Mouse (Mus musculus) kidney, embryonic 14.5 days (tissue): ENCODE measurements around the gene Acox1. TPM values are rescaled to one million over a fixed set of nuclear protein-coding genes. Genes with fewer than 3 reads are reported as not detected.

Experiments
- ATAC-seq: fragments of 200-750 bp; cut with Nextera tagmentation; 2 replicates; pipeline ENCODE4 v1.8.0; 2017; ENCODE audit warnings: moderate number of reproducible peaks, mild to moderate bottlenecking, moderate TSS enrichment, moderate library complexity; ENCODE audit not compliant: low FRiP score, low TSS enrichment
- H3K27ac ChIP-seq: fragments of 300-500 bp; sonication (generic); 2 replicates; pipeline ENCODE4 v1.5.1; 2014; ENCODE audit warnings: low read depth, mild to moderate bottlenecking, low read length, moderate library complexity, mixed read lengths
- H3K27me3 ChIP-seq: fragments of 300-500 bp; sonication (generic); 2 replicates; pipeline ENCODE4 v1.6.1; 2014; ENCODE audit warnings: mild to moderate bottlenecking, low read length; ENCODE audit not compliant: control insufficient read depth, insufficient read depth
- H3K36me3 ChIP-seq: fragments of 300-500 bp; sonication (generic); 2 replicates; pipeline ENCODE4 v1.6.1; 2014; ENCODE audit warnings: low read length, mixed read lengths; ENCODE audit not compliant: control insufficient read depth, insufficient read depth
- H3K4me1 ChIP-seq: fragments of 300-500 bp; sonication (generic); 2 replicates; pipeline ENCODE4 v1.6.1; 2014; ENCODE audit warnings: low read length, mixed read lengths; ENCODE audit not compliant: control insufficient read depth, insufficient read depth
- H3K4me2 ChIP-seq: fragments of 300-500 bp; sonication (generic); replicated peaks from 2 replicates; pipeline ENCODE4 v1.6.1; 2014; ENCODE audit warnings: low read depth, mild to moderate bottlenecking, low read length
- H3K4me3 ChIP-seq: fragments of 300-500 bp; sonication (generic); 2 replicates; pipeline ENCODE4 v1.5.1; 2014; ENCODE audit warnings: mild to moderate bottlenecking, low read length
- H3K9ac ChIP-seq: fragments of 300-500 bp; sonication (generic); 2 replicates; pipeline ENCODE4 v1.6.1; 2014; ENCODE audit warnings: low read depth, mild to moderate bottlenecking, low read length, moderate library complexity
- H3K9me3 ChIP-seq: fragments of 300-500 bp; sonication (generic); 2 replicates; pipeline ENCODE4 v1.6.1; 2016; ENCODE audit warnings: low read length; ENCODE audit not compliant: control insufficient read depth
- WGBS: fragments of 180-500 bp; shearing (Covaris S2); extraction: QIAGEN DNeasy Blood & Tissue Kit; methylation state at CpG from one replicate; pipeline ENCODE4 v1.1.7; 2014; 5-methylcytosine and 5-hydroxymethylcytosine counted together
- polyA plus RNA-seq: library from polyadenylated mRNA; unstranded; fragments of >200 nt; fragmentation: Nextera tagmentation; extraction: Ambion mirVana; gene quantifications from 2 replicates; pipeline ENCODE4 v1.2.1, GENCODE M21; 2014

The Acox1 gene
- polyA plus RNA-seq, result 16.3 and 27.4 TPM in 2 replicates

GRCm38 (mm10) chr11:116198639-116199531 is at the start of gene Acox1, which contains the start of gene Ten1:
Gene Acox1, minus strand, starts transcription at chr11:116199045.
Gene Ten1, plus strand, starts transcription at chr11:116198855.
- WGBS, result under 1% methylated on average over 62 of the region's 62 CpGs
- H3K27me3 ChIP-seq, result no peaks in the 10 kb centered on the region
- no peaks in the 10 kb centered on the region for H3K9me3 ChIP-seq
- H3K4me1 ChIP-seq, result peaks cover 11% of the 10 kb centered on the region; the same call in 1 of the 2 replicates
- H3K4me3 ChIP-seq, result peak within 1 kb of the TSS; percentile 50
- peaks cover 11% of the 10 kb centered on the region; the same call in 1 of the 2 replicates for H3K36me3 ChIP-seq
- H3K9ac ChIP-seq, result peak within 1 kb of the TSS; percentile 77
- H3K27ac ChIP-seq, result peak within 1 kb of the TSS; percentile 86
- ATAC-seq, result peak; percentile 98
- H3K4me2 ChIP-seq, result peak within 1 kb of the TSS; percentile 78

DNA sequence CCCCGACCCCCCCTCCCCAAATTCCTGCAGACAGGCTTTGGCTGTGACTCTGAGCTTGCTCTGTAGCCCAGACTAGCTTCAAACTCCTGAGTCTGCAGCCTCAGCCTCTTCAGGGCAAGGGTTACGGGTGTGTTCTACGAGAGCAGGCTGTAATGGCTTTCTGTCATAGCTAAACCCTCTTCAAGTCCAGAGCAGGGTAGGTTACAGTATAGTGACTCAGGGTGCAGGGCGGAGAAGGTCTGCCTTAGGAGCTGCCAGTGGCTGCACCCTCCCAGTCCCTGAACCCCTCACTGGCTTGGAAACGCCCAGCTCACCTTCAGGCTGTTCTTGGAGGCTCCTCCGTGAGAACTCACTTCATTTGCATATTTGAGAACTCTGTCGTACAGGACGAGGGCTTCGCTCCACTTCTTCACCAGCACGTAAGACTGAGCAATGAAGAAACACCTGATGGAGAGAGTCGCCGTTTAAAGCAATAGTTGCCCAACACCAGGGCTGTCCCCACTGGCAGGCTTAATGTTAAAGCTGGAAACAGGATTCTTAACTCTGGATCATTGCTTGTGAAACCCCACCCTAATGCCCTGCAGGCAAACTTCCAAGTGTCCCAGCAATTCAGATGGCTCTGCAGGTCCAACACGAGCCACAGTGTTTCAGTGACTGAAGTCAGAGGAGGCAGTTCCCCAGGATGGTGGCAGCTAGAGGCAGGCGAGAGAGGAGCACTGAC is 48.8 kb upstream of the Acox1 start:
- no peaks in the 10 kb centered on the region for H3K9me3 ChIP-seq
- H3K36me3 ChIP-seq, result peaks cover 92% of the 10 kb centered on the region
- H3K4me3 ChIP-seq, result no peak overlapping the region
- H3K4me2 ChIP-seq, result no peak overlapping the region
- H3K4me1 ChIP-seq, result peaks cover 3% of the 10 kb centered on the region; the same call in 1 of the 2 replicates
- H3K27ac ChIP-seq, result no peak overlapping the region
- no peaks in the 10 kb centered on the region for H3K27me3 ChIP-seq
- WGBS, result 74% methylated on average over 14 of the region's 14 CpGs
- H3K9ac ChIP-seq, result no peak overlapping the region
- ATAC-seq, result no peak

DNA sequence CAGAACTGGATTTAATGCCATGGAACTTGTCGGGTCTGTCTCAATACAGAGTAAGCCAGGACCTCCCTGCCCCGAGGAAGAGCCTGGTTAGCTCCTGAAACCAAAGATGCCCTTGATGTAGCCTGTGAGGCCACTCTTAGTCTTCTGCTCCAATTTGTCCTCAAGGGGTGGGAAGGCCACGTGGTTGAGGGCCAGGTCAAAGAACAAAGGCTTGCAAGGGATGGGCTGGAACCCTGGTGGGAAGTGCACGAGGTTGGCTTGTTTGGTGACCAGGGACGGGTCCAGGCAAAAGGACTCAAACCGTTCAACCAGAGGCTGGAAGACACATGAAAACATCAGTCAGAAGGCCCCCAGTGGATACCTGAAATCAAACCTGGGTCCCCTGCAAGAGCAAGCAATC is 46.8 kb upstream of the Acox1 start:
- 63% methylated on average over 6 of the region's 6 CpGs for WGBS
- peaks cover 71% of the 10 kb centered on the region for H3K36me3 ChIP-seq
- H3K27me3 ChIP-seq, result no peaks in the 10 kb centered on the region
- peaks cover 18% of the 10 kb centered on the region for H3K4me1 ChIP-seq
- no peak overlapping the region for H3K4me3 ChIP-seq
- ATAC-seq, result no peak
- H3K27ac ChIP-seq, result no peak overlapping the region
- H3K9me3 ChIP-seq, result no peaks in the 10 kb centered on the region
- no peak overlapping the region for H3K4me2 ChIP-seq
- no peak overlapping the region for H3K9ac ChIP-seq

DNA sequence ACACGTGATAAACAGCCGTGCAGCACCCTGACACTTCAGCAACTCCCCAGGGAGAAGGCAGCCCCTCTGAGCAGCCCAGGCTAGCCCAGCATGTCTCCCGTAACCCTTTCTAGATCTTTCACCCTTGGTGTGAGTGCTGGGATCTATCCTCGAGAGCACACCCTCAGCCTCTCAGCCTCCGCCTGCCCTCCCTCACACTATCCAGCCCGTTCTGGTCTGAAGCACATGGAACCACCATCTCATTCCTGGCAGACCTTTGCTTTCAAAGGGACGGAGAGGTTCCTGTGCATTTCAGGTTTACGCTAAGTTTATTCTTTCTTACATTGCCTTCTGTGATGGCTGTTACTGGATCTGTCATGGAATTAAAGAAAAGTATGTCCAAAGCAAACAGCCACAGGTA is 45.7 kb upstream of the Acox1 start:
- H3K27ac ChIP-seq, result no peak overlapping the region
- no peaks in the 10 kb centered on the region for H3K9me3 ChIP-seq
- H3K4me1 ChIP-seq, result peaks cover 20% of the 10 kb centered on the region
- no peak overlapping the region for H3K4me2 ChIP-seq
- peaks cover 61% of the 10 kb centered on the region for H3K36me3 ChIP-seq
- ATAC-seq, result no peak
- no peak overlapping the region for H3K9ac ChIP-seq
- no peaks in the 10 kb centered on the region for H3K27me3 ChIP-seq
- no peak overlapping the region for H3K4me3 ChIP-seq
- WGBS, result 77% methylated on average over 8 of the region's 8 CpGs

- no peaks in the 10 kb centered on the region for H3K9me3 ChIP-seq
- no peak overlapping the region for H3K4me2 ChIP-seq
- peaks cover 11% of the 10 kb centered on the region for H3K27me3 ChIP-seq
- ATAC-seq, result peak; percentile 76
- H3K4me1 ChIP-seq, result peaks cover 37% of the 10 kb centered on the region
- H3K27ac ChIP-seq, result peak overlapping the region; percentile 85
- peak overlapping the region; percentile 45; the same call in 1 of the 2 replicates for H3K9ac ChIP-seq
- 7% methylated on average over 12 of the region's 12 CpGs for WGBS
- H3K4me3 ChIP-seq, result no peak overlapping the region
- peaks cover 33% of the 10 kb centered on the region for H3K36me3 ChIP-seq
Observed at GRCm38 (mm10) chr11:116241744-116242235, 42.9 kb upstream of the Acox1 start.

DNA sequence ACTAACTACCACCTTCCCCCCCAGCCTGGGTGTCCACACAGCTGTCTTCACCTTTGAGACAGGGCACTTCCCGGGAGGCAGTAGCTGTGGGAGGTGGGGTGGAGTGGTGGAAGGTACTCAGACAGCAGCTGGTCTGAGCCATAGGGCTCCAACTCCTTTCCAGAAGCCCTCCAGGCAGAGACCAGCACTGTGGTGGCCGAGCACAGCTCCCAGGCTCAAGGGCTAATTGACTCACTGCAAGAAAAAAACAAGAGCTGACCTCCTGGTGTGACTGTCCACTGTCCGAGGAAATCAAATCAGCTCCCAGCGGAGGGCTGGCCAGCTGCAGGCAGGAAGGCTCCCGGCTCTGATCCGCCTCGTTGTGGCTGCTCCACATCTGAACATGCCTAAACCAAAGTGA is 41.0 kb upstream of the Acox1 start:
- H3K4me2 ChIP-seq, result no peak overlapping the region
- H3K9me3 ChIP-seq, result no peaks in the 10 kb centered on the region
- peaks cover 37% of the 10 kb centered on the region for H3K4me1 ChIP-seq
- no peak overlapping the region for H3K4me3 ChIP-seq
- ATAC-seq, result no peak
- H3K27ac ChIP-seq, result no peak overlapping the region
- H3K27me3 ChIP-seq, result peaks cover 11% of the 10 kb centered on the region
- peaks cover 13% of the 10 kb centered on the region for H3K36me3 ChIP-seq
- WGBS, result 18% methylated on average over 7 of the region's 7 CpGs
- H3K9ac ChIP-seq, result no peak overlapping the region

- peak within 1 kb of the TSS; percentile 13; the same call in 1 of the 2 replicates for H3K9ac ChIP-seq
- no peak within 1 kb of the TSS for H3K27ac ChIP-seq
- H3K4me3 ChIP-seq, result peak within 1 kb of the TSS; percentile 21
- peaks cover 11% of the 10 kb centered on the region for H3K27me3 ChIP-seq
- H3K4me1 ChIP-seq, result peaks cover 37% of the 10 kb centered on the region
- 9% methylated on average over 31 of the region's 31 CpGs for WGBS
- H3K4me2 ChIP-seq, result peak within 1 kb of the TSS; percentile 38
- no peaks in the 10 kb centered on the region for H3K9me3 ChIP-seq
- peak; percentile 68 for ATAC-seq
- no peaks in the 10 kb centered on the region for H3K36me3 ChIP-seq
Observed at GRCm38 (mm10) chr11:116237742-116238395, 39.0 kb upstream of the Acox1 start, which contains the start of gene Evpl. Gene Evpl, minus strand, starts transcription at chr11:116238077.

- Histone ChIP-seq H3K4me1 (peaks cover 23% of the 10 kb centered on the region), H3K4me3 (no peak overlapping the region), H3K4me2 (no peak overlapping the region), H3K27me3 (peaks cover 11% of the 10 kb centered on the region), H3K9ac (no peak overlapping the region), H3K36me3 (no peaks in the 10 kb centered on the region), H3K9me3 (no peaks in the 10 kb centered on the region), H3K27ac (no peak overlapping the region)
- no peak for ATAC-seq
- WGBS, result 87% methylated on average over 8 of the region's 8 CpGs
Observed at GRCm38 (mm10) chr11:116234901-116235300, 36.1 kb upstream of the Acox1 start.
